Mouse (Mus musculus) forebrain, embryonic 16.5 days (tissue): ENCODE measurements around the gene Mia2. TPM values are rescaled to one million over a fixed set of nuclear protein-coding genes. Genes with fewer than 3 reads are reported as not detected.

Experiments used
- ATAC-seq: fragments of 200-750 bp; cut with Nextera tagmentation; 2 replicates; pipeline ENCODE4 v1.8.0; 2017; ENCODE audit warnings: mild to moderate bottlenecking, moderate library complexity
- H3K27ac ChIP-seq: fragments of 300-500 bp; sonication (generic); 2 replicates; pipeline ENCODE4 v1.5.1; 2014; ENCODE audit warnings: low read length, control low read depth
- H3K27me3 ChIP-seq: fragments of 300-500 bp; sonication (generic); replicated peaks from 2 replicates; pipeline ENCODE4 v1.6.1; 2014; ENCODE audit warnings: low read length; ENCODE audit not compliant: control insufficient read depth, insufficient read depth
- H3K36me3 ChIP-seq: fragments of 300-500 bp; sonication (generic); 2 replicates; pipeline ENCODE4 v1.6.1; 2014; ENCODE audit not compliant: control insufficient read depth, insufficient read depth
- H3K4me1 ChIP-seq: fragments of 300-500 bp; sonication (generic); replicated peaks from 2 replicates; pipeline ENCODE4 v1.6.1; 2014; ENCODE audit warnings: low read length; ENCODE audit not compliant: control insufficient read depth, insufficient read depth
- H3K4me2 ChIP-seq: fragments of 300-500 bp; sonication (generic); 2 replicates; pipeline ENCODE4 v1.6.1; 2014; ENCODE audit warnings: mild to moderate bottlenecking, low read length, control low read depth
- H3K4me3 ChIP-seq: fragments of 300-500 bp; sonication (generic); replicated peaks from 2 replicates; pipeline ENCODE4 v1.5.1; 2014; ENCODE audit warnings: mild to moderate bottlenecking, low read length, control low read depth
- H3K9ac ChIP-seq: fragments of 300-500 bp; sonication (generic); replicated peaks from 2 replicates; pipeline ENCODE4 v1.6.1; 2014; ENCODE audit warnings: low read depth, low read length, control low read depth
- H3K9me3 ChIP-seq: fragments of 300-500 bp; sonication (generic); 2 replicates; pipeline ENCODE4 v1.6.1; 2016; ENCODE audit warnings: low read length; ENCODE audit not compliant: control insufficient read depth
- WGBS: fragments of 180-500 bp; shearing (Covaris S2); extraction: QIAGEN DNeasy Blood & Tissue Kit; methylation state at CpG from one replicate; pipeline ENCODE4 v1.1.7; 2014; 5-methylcytosine and 5-hydroxymethylcytosine counted together
- polyA plus RNA-seq: library from polyadenylated mRNA; unstranded; fragments of >200 nt; fragmentation: Nextera tagmentation; extraction: Ambion mirVana; gene quantifications from 2 replicates; pipeline ENCODE4 v1.2.1, GENCODE M21; 2015

Gene Mia2
- polyA plus RNA-seq, 1 experiment from 2014 or later: 33.0 TPM

GRCm38 (mm10) chr12:59128501-59128900, 32.9 kb downstream of the Mia2 start:
- Histone ChIP-seq H3K9me3 (no peaks in the 10 kb centered on the region), H3K9ac (no peak overlapping the region), H3K27me3 (no peaks in the 10 kb centered on the region), H3K4me1 (peaks cover 19% of the 10 kb centered on the region), H3K36me3 (no peaks in the 10 kb centered on the region), H3K4me2 (no peak overlapping the region), H3K27ac (no peak overlapping the region), H3K4me3 (no peak overlapping the region)
- 87% methylated on average over 10 of the region's 10 CpGs for WGBS
- ATAC-seq: no peak

- Histone ChIP-seq H3K9ac (no peak overlapping the region), H3K4me3 (no peak overlapping the region), H3K4me2 (peak overlapping the region; percentile 36), H3K27me3 (no peaks in the 10 kb centered on the region), H3K36me3 (no peaks in the 10 kb centered on the region), H3K27ac (no peak overlapping the region), H3K9me3 (no peaks in the 10 kb centered on the region), H3K4me1 (peaks cover 19% of the 10 kb centered on the region)
- 41% methylated on average over 7 of the region's 7 CpGs for WGBS
- ATAC-seq: no peak
Observed at GRCm38 (mm10) chr12:59129038-59129437, 33.4 kb downstream of the Mia2 start.

GRCm38 (mm10) chr12:59129592-59129991, 34.0 kb downstream of the Mia2 start:
- Histone ChIP-seq H3K4me3 (peak overlapping the region; percentile 50), H3K27ac (peak overlapping the region; percentile 51; the same call in 1 of the 2 replicates), H3K27me3 (no peaks in the 10 kb centered on the region), H3K4me2 (peak overlapping the region; percentile 75), H3K9ac (peak overlapping the region; percentile 46; the same call in 1 of the 2 replicates), H3K9me3 (no peaks in the 10 kb centered on the region), H3K4me1 (peaks cover 19% of the 10 kb centered on the region), H3K36me3 (no peaks in the 10 kb centered on the region)
- WGBS: 6% methylated on average over 6 of the region's 6 CpGs
- ATAC-seq: peak; percentile 24; the same call in 1 of the 2 replicates

- no peaks in the 10 kb centered on the region for H3K36me3 ChIP-seq
- ATAC-seq: no peak
- H3K4me3 ChIP-seq: peak overlapping the region; percentile 61
- H3K27ac ChIP-seq: peak overlapping the region; percentile 75
- peak overlapping the region; percentile 71 for H3K4me2 ChIP-seq
- H3K4me1 ChIP-seq: peaks cover 19% of the 10 kb centered on the region
- H3K9ac ChIP-seq: peak overlapping the region; percentile 83
- H3K9me3 ChIP-seq: no peaks in the 10 kb centered on the region
- 5% methylated on average over 3 of the region's 3 CpGs for WGBS
- H3K27me3 ChIP-seq: no peaks in the 10 kb centered on the region
Observed at GRCm38 (mm10) chr12:59130249-59130648, 34.6 kb downstream of the Mia2 start.

GRCm38 (mm10) chr12:59130651-59131577, 35.3 kb downstream of the Mia2 start:
- peak overlapping the region; percentile 73 for H3K4me2 ChIP-seq
- ATAC-seq: peak; percentile 97
- H3K27me3 ChIP-seq: no peaks in the 10 kb centered on the region
- H3K36me3 ChIP-seq: no peaks in the 10 kb centered on the region
- peak overlapping the region; percentile 87 for H3K27ac ChIP-seq
- no peaks in the 10 kb centered on the region for H3K9me3 ChIP-seq
- peak overlapping the region; percentile 61 for H3K4me3 ChIP-seq
- H3K4me1 ChIP-seq: peaks cover 19% of the 10 kb centered on the region
- peak overlapping the region; percentile 83 for H3K9ac ChIP-seq
- WGBS: under 1% methylated on average over 79 of the region's 100 CpGs

GRCm38 (mm10) chr12:59131578-59131946, 36.0 kb downstream of the Mia2 start:
- H3K27ac ChIP-seq: peak overlapping the region; percentile 87
- peak overlapping the region; percentile 61 for H3K4me3 ChIP-seq
- peaks cover 19% of the 10 kb centered on the region for H3K4me1 ChIP-seq
- H3K4me2 ChIP-seq: peak overlapping the region; percentile 73
- H3K9me3 ChIP-seq: no peaks in the 10 kb centered on the region
- WGBS: under 1% methylated on average over 30 of the region's 30 CpGs
- peak overlapping the region; percentile 83 for H3K9ac ChIP-seq
- peak; percentile 61 for ATAC-seq
- H3K27me3 ChIP-seq: no peaks in the 10 kb centered on the region
- H3K36me3 ChIP-seq: no peaks in the 10 kb centered on the region

- no peaks in the 10 kb centered on the region for H3K36me3 ChIP-seq
- peak overlapping the region; percentile 61 for H3K4me3 ChIP-seq
- H3K4me1 ChIP-seq: peaks cover 19% of the 10 kb centered on the region
- H3K9me3 ChIP-seq: no peaks in the 10 kb centered on the region
- no peak for ATAC-seq
- H3K4me2 ChIP-seq: peak overlapping the region; percentile 73
- WGBS: 51% methylated on average over 3 of the region's 3 CpGs
- H3K27me3 ChIP-seq: no peaks in the 10 kb centered on the region
- no peak overlapping the region for H3K9ac ChIP-seq
- H3K27ac ChIP-seq: no peak overlapping the region
Observed at GRCm38 (mm10) chr12:59132462-59132861, 36.9 kb downstream of the Mia2 start.

- peaks cover 19% of the 10 kb centered on the region for H3K4me1 ChIP-seq
- H3K9ac ChIP-seq: no peak overlapping the region
- WGBS: 84% methylated on average over 7 of the region's 7 CpGs
- H3K4me2 ChIP-seq: no peak overlapping the region
- no peak for ATAC-seq
- no peaks in the 10 kb centered on the region for H3K9me3 ChIP-seq
- H3K27me3 ChIP-seq: no peaks in the 10 kb centered on the region
- H3K27ac ChIP-seq: no peak overlapping the region
- no peak overlapping the region for H3K4me3 ChIP-seq
- no peaks in the 10 kb centered on the region for H3K36me3 ChIP-seq
Observed at GRCm38 (mm10) chr12:59132940-59133339, 37.3 kb downstream of the Mia2 start.

- H3K27me3 ChIP-seq: no peaks in the 10 kb centered on the region
- peaks cover 19% of the 10 kb centered on the region for H3K4me1 ChIP-seq
- H3K36me3 ChIP-seq: no peaks in the 10 kb centered on the region; the same call in 1 of the 2 replicates
- WGBS: 92% methylated on average over 10 of the region's 10 CpGs
- H3K27ac ChIP-seq: no peak overlapping the region
- H3K4me2 ChIP-seq: no peak overlapping the region
- no peak for ATAC-seq
- H3K9me3 ChIP-seq: no peaks in the 10 kb centered on the region
- H3K9ac ChIP-seq: no peak overlapping the region
- H3K4me3 ChIP-seq: no peak overlapping the region
Observed at GRCm38 (mm10) chr12:59133437-59133999, 37.9 kb downstream of the Mia2 start.
